Mouse (Mus musculus) left cerebral cortex, postnatal 36 days (tissue): ENCODE data around the gene Igf1r. TPM values are rescaled to one million over a fixed set of nuclear protein-coding genes. Genes with fewer than 3 reads are reported as not detected.

Source experiments
- total RNA-seq, 2 experiments: library from RNA; stranded (reverse); gene quantifications; 2 replicates each; pipeline ENCODE4 v1.2.3; 2021

Igf1r gene
- total RNA-seq, 2 experiments from 2014 or later, result 38.4 to 62.0 TPM

Other genes with a start within 250 kb of the Igf1r start
- 10 to 100 TPM; 17.9 to 18.3 TPM for gene Synm, start 193.1 kb upstream of the Igf1r start, total RNA-seq